Mouse (Mus musculus) intestine, embryonic 15.5 days (tissue): ENCODE data around the gene Sdf4. TPM values are rescaled to one million over a fixed set of nuclear protein-coding genes. Genes with fewer than 3 reads are reported as not detected.
A peak's percentile ranks its signal among the peaks of the same experiment; 100 is the strongest.

Experiments used
- ATAC-seq: fragments of 200-750 bp; cut with Nextera tagmentation; 2 replicates; pipeline ENCODE4 v1.8.0; 2017; ENCODE audit warnings: moderate TSS enrichment, moderate library complexity
- H3K27ac ChIP-seq: fragments of 300-500 bp; sonication (generic); 2 replicates; pipeline ENCODE4 v1.5.1; 2015; ENCODE audit warnings: mild to moderate bottlenecking, inconsistent platforms
- H3K27me3 ChIP-seq: fragments of 300-500 bp; sonication (generic); replicated peaks from 2 replicates; pipeline ENCODE4 v1.6.1; 2015; ENCODE audit warnings: inconsistent platforms
- H3K36me3 ChIP-seq: fragments of 300-500 bp; sonication (generic); 2 replicates; pipeline ENCODE4 v1.6.1; 2015; ENCODE audit warnings: inconsistent platforms
- H3K4me1 ChIP-seq: fragments of 300-500 bp; sonication (generic); replicated peaks from 2 replicates; pipeline ENCODE4 v1.6.1; 2015; ENCODE audit warnings: inconsistent platforms
- H3K4me2 ChIP-seq: fragments of 300-500 bp; sonication (generic); replicated peaks from 2 replicates; pipeline ENCODE4 v1.6.1; 2015; ENCODE audit warnings: mild to moderate bottlenecking, inconsistent platforms
- H3K4me3 ChIP-seq: fragments of 300-500 bp; sonication (generic); replicated peaks from 2 replicates; pipeline ENCODE4 v1.5.1; 2015; ENCODE audit warnings: inconsistent platforms
- H3K9ac ChIP-seq: fragments of 300-500 bp; sonication (generic); 2 replicates; pipeline ENCODE4 v1.6.1; 2015; ENCODE audit warnings: inconsistent platforms
- H3K9me3 ChIP-seq: fragments of 300-500 bp; sonication (generic); 2 replicates; pipeline ENCODE4 v1.6.1; 2016; ENCODE audit warnings: inconsistent platforms
- WGBS: fragments of 180-500 bp; shearing (Covaris S2); methylation state at CpG from one replicate; pipeline ENCODE4 v1.1.7; 2015; 5-methylcytosine and 5-hydroxymethylcytosine counted together
- microRNA counts: library from miRNA; unstranded; fragments of <30 nt; microRNA quantifications from one replicate; lab custom pipeline; 2016
- polyA plus RNA-seq: library from polyadenylated mRNA; unstranded; fragments of >200 nt; fragmentation: Nextera tagmentation; extraction: Ambion mirVana; gene quantifications from 2 replicates; pipeline ENCODE4 v1.2.1, GENCODE M21; 2015

The Sdf4 gene
- polyA plus RNA-seq, 1 experiment from 2014 or later, result 154 TPM

DNA sequence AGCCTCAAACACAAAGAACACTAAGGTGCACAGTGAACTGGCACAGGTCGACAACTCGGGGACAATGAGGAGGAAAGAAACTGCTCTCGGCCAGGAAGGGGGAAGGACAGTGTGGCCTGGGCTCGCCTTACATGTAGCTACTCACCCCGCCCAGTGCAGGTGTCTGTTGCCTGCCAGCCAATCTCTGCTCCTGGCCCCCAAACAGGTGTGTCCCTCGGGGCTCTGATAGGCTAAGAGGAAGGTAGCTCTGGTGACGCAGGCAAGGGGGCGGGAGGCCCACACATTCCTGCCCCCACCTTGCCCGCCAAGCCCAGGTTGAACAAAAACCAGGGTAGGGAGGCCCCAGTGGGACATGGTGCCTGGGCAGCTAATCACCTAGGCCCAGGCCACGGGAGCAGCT, 67.0 kb downstream of the Sdf4 start:
- H3K27ac ChIP-seq, result peak overlapping the region; percentile 94
- peak; percentile 98 for ATAC-seq
- 19% methylated on average over 10 of the region's 10 CpGs for WGBS
- H3K36me3 ChIP-seq, result no peaks in the 10 kb centered on the region
- H3K27me3 ChIP-seq, result no peaks in the 10 kb centered on the region
- peaks cover 14% of the 10 kb centered on the region for H3K4me1 ChIP-seq
- peak overlapping the region; percentile 44 for H3K4me3 ChIP-seq
- H3K4me2 ChIP-seq, result peak overlapping the region; percentile 36
- H3K9me3 ChIP-seq, result no peaks in the 10 kb centered on the region
- peak overlapping the region; percentile 65 for H3K9ac ChIP-seq

MicroRNAs encoded within 50 kb of the gene (microRNA counts, 519-probe panel; counts per million panel counts)
- 3,490 counts per million, percentile 86 among the panel's probes with 10 or more counts for microRNA mmu-miR-200a (lab: Ali Mortazavi, UCI)
- microRNA mmu-miR-200b (lab: Ali Mortazavi, UCI), result 4,059 counts per million, percentile 94 among the panel's probes with 10 or more counts
- 4,489 counts per million, percentile 97 among the panel's probes with 10 or more counts for microRNA mmu-miR-429 (lab: Ali Mortazavi, UCI)

Other genes with a start within 250 kb of the Sdf4 start
- 135 and 156 TPM in 2 replicates for gene Atad3a, start 231.8 kb upstream of the Sdf4 start, polyA plus RNA-seq
- 16.7 TPM in 2 replicates for gene Vwa1, start 218.2 kb upstream of the Sdf4 start, polyA plus RNA-seq
- 1.00 and 1.1 TPM in 2 replicates for gene Tmem88b, start 207.0 kb upstream of the Sdf4 start, polyA plus RNA-seq
- not detected in 2 replicates for gene Ankrd65, start 202.4 kb upstream of the Sdf4 start, polyA plus RNA-seq
- gene Mrpl20, start 190.0 kb upstream of the Sdf4 start, polyA plus RNA-seq, result 225 and 226 TPM in 2 replicates
- gene Ccnl2, start 180.4 kb upstream of the Sdf4 start, polyA plus RNA-seq, result 132 and 138 TPM in 2 replicates
- 169 and 171 TPM in 2 replicates for gene Aurkaip1, start 161.6 kb upstream of the Sdf4 start, polyA plus RNA-seq
- gene Mxra8, start 153.2 kb upstream of the Sdf4 start, polyA plus RNA-seq, result 76.9 and 81.3 TPM in 2 replicates
- 9.9 and 11.9 TPM in 2 replicates for gene Dvl1, start 145.5 kb upstream of the Sdf4 start, polyA plus RNA-seq
- gene Tas1r3, start 129.5 kb upstream of the Sdf4 start, polyA plus RNA-seq, result 0.25 and 0.51 TPM in 2 replicates
- 20.3 and 20.6 TPM in 2 replicates for gene Cptp, start 123.4 kb upstream of the Sdf4 start, polyA plus RNA-seq
- gene Ints11, start 123.3 kb upstream of the Sdf4 start, polyA plus RNA-seq, result 61.3 and 64.1 TPM in 2 replicates
- 46.6 and 54.0 TPM in 2 replicates for gene Pusl1, start 101.1 kb upstream of the Sdf4 start, polyA plus RNA-seq
- 12.2 and 13.7 TPM in 2 replicates for gene Acap3, start 101.0 kb upstream of the Sdf4 start, polyA plus RNA-seq
- 100 and 105 TPM in 2 replicates for gene Ube2j2, start 49.0 kb upstream of the Sdf4 start, polyA plus RNA-seq
- gene C1qtnf12, start 30.6 kb upstream of the Sdf4 start, polyA plus RNA-seq, result 60.1 and 60.2 TPM in 2 replicates
- 13.4 and 14.0 TPM in 2 replicates for gene B3galt6, start 223 bp upstream of the Sdf4 start, polyA plus RNA-seq
- 0.49 and 0.52 TPM in 2 replicates for gene Tnfrsf4, start 21.0 kb downstream of the Sdf4 start, polyA plus RNA-seq
- gene Tnfrsf18, start 33.3 kb downstream of the Sdf4 start, polyA plus RNA-seq, result 1.1 and 1.6 TPM in 2 replicates
- 3.1 and 3.9 TPM in 2 replicates for gene Ttll10, start 66.5 kb downstream of the Sdf4 start, polyA plus RNA-seq
- gene 9430015G10Rik, start 117.1 kb downstream of the Sdf4 start, polyA plus RNA-seq, result 22.2 and 22.8 TPM in 2 replicates
- 0.06 and 0.18 TPM in 2 replicates for gene Rnf223, start 137.6 kb downstream of the Sdf4 start, polyA plus RNA-seq
- gene Agrn, start 204.6 kb downstream of the Sdf4 start, polyA plus RNA-seq, result 52.1 and 56.5 TPM in 2 replicates
- gene Isg15, start 207.9 kb downstream of the Sdf4 start, polyA plus RNA-seq, result 1.8 and 2.0 TPM in 2 replicates
- 2.1 and 2.2 TPM in 2 replicates for gene AW011738, start 210.4 kb downstream of the Sdf4 start, polyA plus RNA-seq
- gene Perm1, start 223.0 kb downstream of the Sdf4 start, polyA plus RNA-seq, result 0.40 and 0.51 TPM in 2 replicates
- 12.6 and 14.8 TPM in 2 replicates for gene Plekhn1, start 242.0 kb downstream of the Sdf4 start, polyA plus RNA-seq
- gene Noc2l, start 243.1 kb downstream of the Sdf4 start, polyA plus RNA-seq, result 86.5 and 87.8 TPM in 2 replicates